Mouse (Mus musculus) midbrain, embryonic 15.5 days (tissue): Measurements from ENCODE around the gene Zbtb39. TPM values are rescaled to one million over a fixed set of nuclear protein-coding genes. Genes with fewer than 3 reads are reported as not detected.

Experiments used
- ATAC-seq: fragments of 200-750 bp; cut with Nextera tagmentation; replicated peaks from 2 replicates; pipeline ENCODE4 v1.8.0; 2017; ENCODE audit warnings: moderate TSS enrichment
- H3K27ac ChIP-seq: fragments of 300-500 bp; sonication (generic); 2 replicates; pipeline ENCODE4 v1.5.1; 2015; ENCODE audit warnings: mild to moderate bottlenecking, inconsistent platforms
- H3K27me3 ChIP-seq: fragments of 300-500 bp; sonication (generic); replicated peaks from 2 replicates; pipeline ENCODE4 v1.6.1; 2015; ENCODE audit warnings: inconsistent platforms
- H3K36me3 ChIP-seq: fragments of 300-500 bp; sonication (generic); replicated peaks from 2 replicates; pipeline ENCODE4 v1.6.1; 2015; ENCODE audit warnings: inconsistent platforms
- H3K4me1 ChIP-seq: fragments of 300-500 bp; sonication (generic); 2 replicates; pipeline ENCODE4 v1.6.1; 2015; ENCODE audit warnings: inconsistent platforms
- H3K4me2 ChIP-seq: fragments of 300-500 bp; sonication (generic); 2 replicates; pipeline ENCODE4 v1.6.1; 2015; ENCODE audit warnings: inconsistent platforms, mild to moderate bottlenecking, moderate library complexity
- H3K4me3 ChIP-seq: fragments of 300-500 bp; sonication (generic); 2 replicates; pipeline ENCODE4 v1.5.1; 2015; ENCODE audit warnings: mild to moderate bottlenecking, inconsistent platforms
- H3K9ac ChIP-seq: fragments of 300-500 bp; sonication (generic); 2 replicates; pipeline ENCODE4 v1.6.1; 2015; ENCODE audit warnings: mild to moderate bottlenecking, inconsistent platforms
- H3K9me3 ChIP-seq: fragments of 300-500 bp; sonication (generic); 2 replicates; pipeline ENCODE4 v1.6.1; 2016; ENCODE audit warnings: inconsistent platforms
- WGBS: fragments of 180-500 bp; shearing (Covaris S2); methylation state at CpG from one replicate; pipeline ENCODE4 v1.1.7; 2015; ENCODE audit warnings: mixed read lengths; 5-methylcytosine and 5-hydroxymethylcytosine counted together
- polyA plus RNA-seq: library from polyadenylated mRNA; unstranded; fragments of >200 nt; fragmentation: Nextera tagmentation; extraction: Ambion mirVana; gene quantifications from 2 replicates; pipeline ENCODE4 v1.2.1, GENCODE M21; 2015

The Zbtb39 gene
- polyA plus RNA-seq, 1 experiment from 2014 or later = 4.0 TPM

DNA sequence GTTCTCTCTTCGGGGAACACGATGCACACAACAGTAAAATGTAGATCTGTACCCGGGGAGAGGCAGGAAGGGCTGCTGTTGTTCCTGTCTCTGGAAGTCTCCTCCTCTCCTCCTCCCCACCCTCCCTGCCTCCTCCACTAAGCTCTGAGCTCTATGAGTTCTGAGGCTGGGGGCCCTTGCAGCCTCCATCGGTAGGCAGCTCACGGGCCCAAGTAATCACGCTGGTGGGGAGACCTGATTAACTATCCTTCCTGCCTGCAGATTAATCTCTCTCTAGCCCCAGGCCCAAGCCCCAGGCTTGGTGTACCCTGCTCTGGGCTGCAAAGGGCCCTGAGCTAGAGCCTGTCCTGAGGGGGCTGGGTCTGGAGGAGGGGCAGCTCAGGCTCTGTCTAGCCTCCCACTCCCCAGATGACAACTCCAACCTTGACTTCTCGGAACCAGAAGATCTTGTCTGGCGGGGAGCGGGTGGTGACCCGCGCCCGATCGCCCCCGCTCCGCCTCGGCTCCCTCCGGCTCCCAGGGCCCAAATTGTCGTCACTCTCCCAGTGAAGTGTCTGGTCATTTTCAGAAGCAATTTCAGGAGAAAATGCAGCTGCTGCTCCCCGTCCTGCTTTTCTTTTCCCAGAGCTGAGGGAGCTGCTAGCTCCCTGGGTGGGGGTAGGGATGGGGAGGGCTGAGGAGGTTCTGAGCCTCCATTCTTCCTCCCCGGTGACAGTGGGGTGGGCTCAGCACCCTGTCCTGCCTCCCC lies 17.5 kb upstream of the Zbtb39 start:
- Histone ChIP-seq H3K4me2 (peak overlapping the region; percentile 36), H3K4me3 (no peak overlapping the region), H3K36me3 (no peaks in the 10 kb centered on the region), H3K9ac (peak overlapping the region; percentile 13; the same call in 1 of the 2 replicates), H3K4me1 (peaks cover 26% of the 10 kb centered on the region), H3K9me3 (no peaks in the 10 kb centered on the region), H3K27me3 (no peaks in the 10 kb centered on the region; the same call in 1 of the 2 replicates), H3K27ac (peak overlapping the region; percentile 39)
- ATAC-seq = peak; percentile 74
- 14% methylated on average over 20 of the region's 20 CpGs for WGBS

DNA sequence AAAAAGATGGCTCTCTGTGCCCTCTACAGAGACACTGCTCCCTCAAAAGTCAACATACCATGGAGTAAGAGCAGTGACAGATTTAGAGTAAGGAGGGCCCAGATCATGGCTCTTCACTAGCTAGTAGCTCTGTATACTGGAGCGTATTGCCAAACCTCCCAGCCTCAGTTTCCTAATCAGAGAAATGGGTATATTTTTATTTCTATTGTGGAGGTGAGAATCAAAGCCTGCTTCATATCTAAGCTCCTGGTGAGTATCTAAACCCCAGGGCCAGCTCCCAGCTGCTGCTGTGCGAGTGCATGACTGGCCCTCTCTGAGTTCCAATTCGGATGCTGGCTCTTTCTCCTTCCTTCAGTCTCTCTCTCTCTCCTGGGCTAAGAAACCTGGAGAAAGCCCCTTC lies 15.2 kb upstream of the Zbtb39 start, which contains the start of gene Tac2:
Tac2 (plus strand) TSS at position 301 of the 400 bp plus-strand sequence.
- H3K27ac ChIP-seq = no peak within 1 kb of the TSS
- no peak for ATAC-seq
- H3K36me3 ChIP-seq = no peaks in the 10 kb centered on the region
- no peaks in the 10 kb centered on the region for H3K9me3 ChIP-seq
- no peaks in the 10 kb centered on the region; the same call in 1 of the 2 replicates for H3K27me3 ChIP-seq
- peaks cover 26% of the 10 kb centered on the region for H3K4me1 ChIP-seq
- H3K4me2 ChIP-seq = no peak within 1 kb of the TSS
- WGBS = 84% methylated on average over 3 of the region's 3 CpGs
- no peak within 1 kb of the TSS for H3K4me3 ChIP-seq
- H3K9ac ChIP-seq = no peak within 1 kb of the TSS

- peaks cover 26% of the 10 kb centered on the region for H3K4me1 ChIP-seq
- no peak for ATAC-seq
- H3K4me2 ChIP-seq = no peak overlapping the region
- WGBS = 75% methylated on average over 4 of the region's 4 CpGs
- H3K9me3 ChIP-seq = no peaks in the 10 kb centered on the region
- no peaks in the 10 kb centered on the region for H3K36me3 ChIP-seq
- H3K27me3 ChIP-seq = no peaks in the 10 kb centered on the region; the same call in 1 of the 2 replicates
- H3K27ac ChIP-seq = no peak overlapping the region
- H3K9ac ChIP-seq = no peak overlapping the region
- H3K4me3 ChIP-seq = no peak overlapping the region
These were observed 14.2 kb upstream of the Zbtb39 start for GRCm38 (mm10) chr10:127725136-127725535.

GRCm38 (mm10) chr10:127728437-127728836 lies 10.9 kb upstream of the Zbtb39 start:
- no peak overlapping the region for H3K4me2 ChIP-seq
- peaks cover 4% of the 10 kb centered on the region for H3K27me3 ChIP-seq
- no peaks in the 10 kb centered on the region for H3K9me3 ChIP-seq
- ATAC-seq = no peak
- H3K4me3 ChIP-seq = no peak overlapping the region
- H3K4me1 ChIP-seq = peaks cover 13% of the 10 kb centered on the region
- no peaks in the 10 kb centered on the region for H3K36me3 ChIP-seq
- no peak overlapping the region for H3K9ac ChIP-seq
- WGBS = 68% methylated on average over 8 of the region's 8 CpGs
- no peak overlapping the region for H3K27ac ChIP-seq

- Histone ChIP-seq H3K4me3 (no peak overlapping the region), H3K4me1 (peaks cover 13% of the 10 kb centered on the region), H3K9me3 (no peaks in the 10 kb centered on the region), H3K9ac (no peak overlapping the region), H3K4me2 (no peak overlapping the region), H3K27ac (peak overlapping the region; percentile 43; the same call in 1 of the 2 replicates), H3K36me3 (no peaks in the 10 kb centered on the region), H3K27me3 (peaks cover 4% of the 10 kb centered on the region)
- no peak for ATAC-seq
- 40% methylated on average over 11 of the region's 11 CpGs for WGBS
These were observed 8.9 kb upstream of the Zbtb39 start for GRCm38 (mm10) chr10:127730285-127730932.

GRCm38 (mm10) chr10:127730933-127731310 lies 8.4 kb upstream of the Zbtb39 start:
- Histone ChIP-seq H3K9ac (no peak overlapping the region), H3K4me2 (no peak overlapping the region), H3K36me3 (no peaks in the 10 kb centered on the region), H3K27ac (peak overlapping the region; percentile 43; the same call in 1 of the 2 replicates), H3K4me3 (no peak overlapping the region), H3K27me3 (peaks cover 4% of the 10 kb centered on the region), H3K4me1 (peaks cover 13% of the 10 kb centered on the region), H3K9me3 (no peaks in the 10 kb centered on the region)
- WGBS = 14% methylated on average over 9 of the region's 9 CpGs
- no peak for ATAC-seq

DNA sequence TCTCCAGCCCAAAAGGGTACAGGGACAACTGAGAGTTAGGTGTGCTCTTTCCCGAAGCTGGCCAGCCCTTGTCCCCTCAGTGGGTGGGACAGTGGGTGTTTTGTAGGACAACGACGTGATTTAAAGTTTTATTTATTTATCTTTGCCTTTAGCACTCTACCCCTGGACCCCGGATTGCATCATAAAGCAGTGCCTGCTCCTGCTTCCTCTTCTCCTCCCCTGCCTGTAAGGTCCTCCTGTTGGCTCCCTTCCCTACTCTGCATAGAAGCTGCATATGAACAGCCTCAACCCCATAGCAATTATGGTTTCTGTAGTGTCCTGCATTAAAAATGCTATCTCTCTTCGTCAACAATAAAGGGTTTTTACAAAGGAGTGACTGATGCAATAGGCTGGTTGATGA lies 7.9 kb upstream of the Zbtb39 start:
- no peak for ATAC-seq
- no peak overlapping the region for H3K4me3 ChIP-seq
- no peak overlapping the region for H3K4me2 ChIP-seq
- H3K27me3 ChIP-seq = peaks cover 4% of the 10 kb centered on the region
- H3K4me1 ChIP-seq = peaks cover 13% of the 10 kb centered on the region
- H3K36me3 ChIP-seq = no peaks in the 10 kb centered on the region
- no peak overlapping the region for H3K9ac ChIP-seq
- H3K9me3 ChIP-seq = no peaks in the 10 kb centered on the region
- H3K27ac ChIP-seq = no peak overlapping the region
- WGBS = 37% methylated on average over 5 of the region's 5 CpGs

GRCm38 (mm10) chr10:127734434-127734833 lies 4.9 kb upstream of the Zbtb39 start:
- Histone ChIP-seq H3K27ac (no peak overlapping the region), H3K4me3 (no peak overlapping the region), H3K4me2 (no peak overlapping the region), H3K27me3 (peaks cover 4% of the 10 kb centered on the region; the same call in 1 of the 2 replicates), H3K36me3 (no peaks in the 10 kb centered on the region), H3K4me1 (peaks cover 18% of the 10 kb centered on the region), H3K9me3 (no peaks in the 10 kb centered on the region), H3K9ac (no peak overlapping the region)
- WGBS = 44% methylated on average over 5 of the region's 5 CpGs
- no peak for ATAC-seq

DNA sequence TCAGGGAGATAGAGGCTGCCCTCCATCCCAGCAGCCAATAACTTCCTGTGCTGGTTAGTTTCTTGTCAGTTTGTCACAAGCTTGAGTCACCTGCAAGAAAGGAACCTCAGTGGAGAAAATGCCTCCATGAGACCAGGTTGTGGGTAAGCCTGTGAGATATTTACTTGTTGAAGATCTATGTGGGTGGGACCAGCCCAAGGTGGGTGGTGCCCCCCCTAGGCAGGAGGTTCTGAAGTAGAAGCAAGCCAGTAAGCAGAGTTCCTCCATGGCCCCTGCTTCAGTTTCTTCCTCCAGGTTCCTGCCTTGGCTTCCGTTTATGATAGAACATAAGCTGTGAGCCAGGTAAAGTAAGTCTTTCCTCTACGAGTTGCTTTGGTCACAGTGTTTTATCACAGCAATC lies 3.1 kb upstream of the Zbtb39 start:
- Histone ChIP-seq H3K4me3 (no peak overlapping the region), H3K27me3 (peaks cover 4% of the 10 kb centered on the region; the same call in 1 of the 2 replicates), H3K9ac (no peak overlapping the region), H3K27ac (no peak overlapping the region), H3K4me2 (no peak overlapping the region), H3K4me1 (peaks cover 18% of the 10 kb centered on the region), H3K9me3 (no peaks in the 10 kb centered on the region), H3K36me3 (no peaks in the 10 kb centered on the region)
- 88% methylated on average over 2 of the region's 2 CpGs for WGBS
- no peak for ATAC-seq

- peaks cover 15% of the 10 kb centered on the region for H3K4me1 ChIP-seq
- no peak overlapping the region for H3K9ac ChIP-seq
- no peak for ATAC-seq
- peaks cover 2% of the 10 kb centered on the region; the same call in 1 of the 2 replicates for H3K36me3 ChIP-seq
- no peak overlapping the region for H3K27ac ChIP-seq
- H3K4me3 ChIP-seq = no peak overlapping the region
- 78% methylated on average over 4 of the region's 4 CpGs for WGBS
- H3K4me2 ChIP-seq = no peak overlapping the region
- H3K27me3 ChIP-seq = peaks cover 4% of the 10 kb centered on the region; the same call in 1 of the 2 replicates
- H3K9me3 ChIP-seq = no peaks in the 10 kb centered on the region
These were observed 2.4 kb upstream of the Zbtb39 start for GRCm38 (mm10) chr10:127736916-127737315.

- no peak overlapping the region for H3K27ac ChIP-seq
- no peak overlapping the region for H3K4me3 ChIP-seq
- H3K4me1 ChIP-seq = peaks cover 15% of the 10 kb centered on the region
- H3K9me3 ChIP-seq = no peaks in the 10 kb centered on the region
- H3K36me3 ChIP-seq = peaks cover 9% of the 10 kb centered on the region; the same call in 1 of the 2 replicates
- 18% methylated on average over 2 of the region's 2 CpGs for WGBS
- no peak for ATAC-seq
- H3K27me3 ChIP-seq = peaks cover under 1% of the 10 kb centered on the region; the same call in 1 of the 2 replicates
- no peak overlapping the region for H3K4me2 ChIP-seq
- no peak overlapping the region for H3K9ac ChIP-seq
These were observed 1.8 kb upstream of the Zbtb39 start for GRCm38 (mm10) chr10:127737552-127737951.

DNA sequence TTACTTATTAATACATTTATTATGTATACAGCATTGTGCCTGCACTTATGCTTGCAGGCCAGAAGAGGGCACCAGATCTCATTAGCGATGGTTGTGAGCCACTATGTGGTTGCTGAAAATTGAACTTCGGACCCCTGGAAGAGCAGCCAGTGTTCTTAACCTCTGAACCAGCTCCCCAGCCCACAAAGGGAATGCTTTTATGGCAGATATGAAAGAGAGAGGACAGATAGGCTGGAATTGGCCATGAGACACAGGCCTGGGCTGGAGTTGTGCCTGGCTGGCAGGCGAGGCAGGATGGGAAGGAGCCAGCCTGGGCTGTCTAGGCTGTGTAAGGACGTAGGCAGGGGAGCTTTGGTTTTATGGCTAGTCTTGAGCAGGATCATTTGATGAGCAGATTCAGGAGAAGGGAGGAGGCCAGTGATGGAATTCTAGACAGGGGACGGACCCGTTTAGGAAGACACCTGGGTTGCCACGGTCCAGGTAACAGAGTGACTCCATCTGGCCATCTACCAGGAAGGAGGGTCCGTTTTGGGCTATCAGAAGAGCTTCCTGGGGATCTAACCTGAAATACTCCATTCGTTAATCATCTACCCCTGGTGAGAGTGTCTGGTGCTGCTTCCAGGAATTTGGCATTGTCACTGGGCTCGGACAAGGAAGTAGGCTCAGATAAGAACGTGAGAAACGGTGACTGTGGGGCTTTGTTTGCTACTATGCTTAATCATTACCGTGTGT lies 1.0 kb upstream of the Zbtb39 start:
- 56% methylated on average over 13 of the region's 13 CpGs for WGBS
- peak overlapping the region; percentile 86; the same call in 1 of the 2 replicates for H3K4me3 ChIP-seq
- no peak overlapping the region for H3K4me2 ChIP-seq

More for the DNA sequence above, 1.0 kb upstream of the Zbtb39 start:
- ATAC-seq = no peak
- no peak overlapping the region for H3K27ac ChIP-seq
- no peak overlapping the region for H3K9ac ChIP-seq
- no peaks in the 10 kb centered on the region for H3K9me3 ChIP-seq
- peaks cover 16% of the 10 kb centered on the region for H3K36me3 ChIP-seq
- no peaks in the 10 kb centered on the region for H3K27me3 ChIP-seq
- peaks cover 15% of the 10 kb centered on the region for H3K4me1 ChIP-seq
